Mouse (Mus musculus): ENCODE results near the gene Ltbr. TPM values are rescaled to one million over a fixed set of nuclear protein-coding genes. Genes with fewer than 3 reads are reported as not detected.

The Ltbr gene
- 8.7 and 14.3 TPM in 2 replicates for total RNA-seq (2012; rRNA removed)

- in situ Hi-C loops (cut with MboI; ENCODE audit: low sequenced_read_pairs in 2 of 2, unreplicated experiment in 2 of 2) = no loop called here
- Histone ChIP-seq H3K4me3 (ENCODE audit: insufficient read depth in 1 of 2, low read depth in 1 of 2, low read length in 2 of 2, poor library complexity in 1 of 2, severe bottlenecking in 1 of 2) (peak within 1 kb of the TSS; percentile 55 to 60), H3K4me1 (ENCODE audit: control insufficient read depth in 2 of 2, insufficient read depth in 2 of 2, low read length in 2 of 2, poor library complexity in 1 of 2) (peaks cover 0 to 18% of the 10 kb centered on the region in 2 experiments; a peak in 2 of 4 replicates), H3K9me3 (ENCODE audit: control insufficient read depth, insufficient read depth, low read depth, low read length) (no peaks in the 10 kb centered on the region), H3K27ac (ENCODE audit: insufficient read depth, low read depth, low read length, poor library complexity, severe bottlenecking) (no peak within 1 kb of the TSS), H3K36me3 (ENCODE audit: control insufficient read depth, insufficient read depth, low read length, poor library complexity, severe bottlenecking) (no peaks in the 10 kb centered on the region), H3K9ac (ENCODE audit: insufficient read depth, low read depth, low read length, poor library complexity, severe bottlenecking) (peak within 1 kb of the TSS; percentile 51)
- TF ChIP-seq CHD2 (IDR thresholded peaks at IDR 0.05; ENCODE audit: low read depth, low read length) = no peak
- no peak for TF ChIP-seq HCFC1 (IDR thresholded peaks at IDR 0.05; ENCODE audit: borderline replicate concordance, insufficient read depth, low read length)
- TF ChIP-seq MAFK (IDR thresholded peaks at IDR 0.05; ENCODE audit: insufficient read depth, low read depth, low read length) = no peak
- no peak for TF ChIP-seq ZNF384 (IDR thresholded peaks at IDR 0.05; ENCODE audit: low read depth, low read length)
- DNase-seq (ENCODE audit: low read depth, low spot score) = no peak
Measured at GRCm38 (mm10) chr6:125313546-125314230, at the start of gene Ltbr. Ltbr (minus strand) TSS chr6:125313885.

- no peak for DNase-seq (ENCODE audit: low read depth, low spot score)
- Histone ChIP-seq H3K36me3 (ENCODE audit: control insufficient read depth, insufficient read depth, low read length, poor library complexity, severe bottlenecking) (peaks cover 12% of the 10 kb centered on the region; the same call in 1 of the 2 replicates), H3K4me1 (ENCODE audit: control insufficient read depth in 2 of 2, insufficient read depth in 2 of 2, low read length in 2 of 2, poor library complexity in 1 of 2) (peaks cover 12 to 35% of the 10 kb centered on the region in 2 experiments; a peak in 3 of 4 replicates), H3K9me3 (ENCODE audit: control insufficient read depth, insufficient read depth, low read depth, low read length) (no peaks in the 10 kb centered on the region), H3K27ac (ENCODE audit: insufficient read depth, low read depth, low read length, poor library complexity, severe bottlenecking) (no peak overlapping the region), H3K4me3 (ENCODE audit: insufficient read depth in 1 of 2, low read depth in 1 of 2, low read length in 2 of 2, poor library complexity in 1 of 2, severe bottlenecking in 1 of 2) (peak overlapping the region; percentile 16 to 24; a peak in 3 of 4 replicates), H3K9ac (ENCODE audit: insufficient read depth, low read depth, low read length, poor library complexity, severe bottlenecking) (no peak overlapping the region)
- in situ Hi-C loops (cut with MboI; ENCODE audit: low sequenced_read_pairs in 2 of 2, unreplicated experiment in 2 of 2) = loop anchor here (5.0 to 10.0 kb wide), 2 partner anchors 62 to 239 kb away; no protein-coding TSS in a partner anchor
- TF ChIP-seq ZC3H11A (IDR thresholded peaks at IDR 0.05; ENCODE audit: borderline replicate concordance, low read depth, low read length) (no peak), CHD2 (IDR thresholded peaks at IDR 0.05; ENCODE audit: low read depth, low read length) (no peak), HCFC1 (IDR thresholded peaks at IDR 0.05; ENCODE audit: borderline replicate concordance, insufficient read depth, low read length) (no peak), MAFK (IDR thresholded peaks at IDR 0.05; ENCODE audit: insufficient read depth, low read depth, low read length) (no peak)
Measured at GRCm38 (mm10) chr6:125363021-125363420, 49.3 kb upstream of the Ltbr start.

DNA sequence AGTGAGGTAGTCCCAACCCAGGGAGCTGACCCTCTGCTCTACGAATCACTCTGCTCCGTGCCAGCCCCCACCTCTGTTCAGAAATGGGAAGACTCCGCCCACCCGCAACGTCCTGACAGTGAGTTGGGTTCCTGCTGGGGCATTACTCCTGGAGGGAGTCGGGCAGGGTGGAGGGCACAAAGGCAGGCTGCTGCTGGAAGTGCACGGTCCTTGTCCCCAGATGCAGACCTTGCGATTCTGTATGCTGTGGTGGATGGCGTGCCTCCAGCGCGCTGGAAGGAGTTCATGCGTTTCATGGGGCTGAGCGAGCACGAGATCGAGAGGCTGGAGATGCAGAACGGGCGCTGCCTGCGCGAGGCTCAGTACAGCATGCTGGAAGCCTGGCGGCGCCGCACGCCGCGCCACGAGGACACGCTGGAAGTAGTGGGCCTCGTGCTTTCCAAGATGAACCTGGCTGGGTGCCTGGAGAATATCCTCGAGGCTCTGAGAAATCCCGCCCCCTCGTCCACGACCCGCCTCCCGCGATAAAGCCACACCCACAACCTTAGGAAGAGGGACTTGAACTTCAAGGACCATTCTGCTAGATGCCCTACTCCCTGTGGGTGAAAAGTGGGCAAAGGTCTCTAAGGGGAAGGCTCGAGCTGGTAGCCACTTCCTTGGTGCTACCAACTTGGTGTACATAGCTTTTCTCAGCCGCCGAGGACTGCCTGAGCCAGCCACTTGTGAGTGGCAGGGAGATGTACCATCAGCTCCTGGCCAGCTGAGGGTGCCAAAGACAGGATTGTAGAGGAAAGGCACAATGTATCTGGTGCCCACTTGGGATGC is 48.0 kb upstream of the Ltbr start:
- peaks cover 17% of the 10 kb centered on the region; the same call in 1 of the 2 replicates for H3K36me3 ChIP-seq (ENCODE audit: control insufficient read depth, insufficient read depth, low read length, poor library complexity, severe bottlenecking)
- H3K9ac ChIP-seq (ENCODE audit: insufficient read depth, low read depth, low read length, poor library complexity, severe bottlenecking) = no peak overlapping the region
- peak overlapping the region; percentile 16 to 52; a peak in 3 of 4 replicates for H3K4me3 ChIP-seq (ENCODE audit: insufficient read depth in 1 of 2, low read depth in 1 of 2, low read length in 2 of 2, poor library complexity in 1 of 2, severe bottlenecking in 1 of 2)
- in situ Hi-C loops (cut with MboI; ENCODE audit: low sequenced_read_pairs in 2 of 2, unreplicated experiment in 2 of 2) = loop anchor here (5.0 to 10.0 kb wide), 2 partner anchors 63 to 241 kb away; no protein-coding TSS in a partner anchor
- DNase-seq (ENCODE audit: low read depth, low spot score) = no peak
- TF ChIP-seq CHD2 (IDR thresholded peaks at IDR 0.05; ENCODE audit: low read depth, low read length) = no peak
- no peak overlapping the region for H3K27ac ChIP-seq (ENCODE audit: insufficient read depth, low read depth, low read length, poor library complexity, severe bottlenecking)
- no peaks in the 10 kb centered on the region for H3K9me3 ChIP-seq (ENCODE audit: control insufficient read depth, insufficient read depth, low read depth, low read length)
- H3K4me1 ChIP-seq (ENCODE audit: control insufficient read depth in 2 of 2, insufficient read depth in 2 of 2, low read length in 2 of 2, poor library complexity in 1 of 2) = peaks cover 12 to 37% of the 10 kb centered on the region in 2 experiments; a peak in 3 of 4 replicates

- Histone ChIP-seq H3K4me3 (ENCODE audit: insufficient read depth in 1 of 2, low read depth in 1 of 2, low read length in 2 of 2, poor library complexity in 1 of 2, severe bottlenecking in 1 of 2) (no peak overlapping the region), H3K4me1 (ENCODE audit: control insufficient read depth in 2 of 2, insufficient read depth in 2 of 2, low read length in 2 of 2, poor library complexity in 1 of 2) (peaks cover 12 to 42% of the 10 kb centered on the region in 2 experiments; a peak in 3 of 4 replicates), H3K9ac (ENCODE audit: insufficient read depth, low read depth, low read length, poor library complexity, severe bottlenecking) (no peak overlapping the region), H3K36me3 (ENCODE audit: control insufficient read depth, insufficient read depth, low read length, poor library complexity, severe bottlenecking) (peaks cover 17% of the 10 kb centered on the region; the same call in 1 of the 2 replicates), H3K27ac (ENCODE audit: insufficient read depth, low read depth, low read length, poor library complexity, severe bottlenecking) (no peak overlapping the region), H3K9me3 (ENCODE audit: control insufficient read depth, insufficient read depth, low read depth, low read length) (no peaks in the 10 kb centered on the region)
- in situ Hi-C loops (cut with MboI; ENCODE audit: low sequenced_read_pairs in 2 of 2, unreplicated experiment in 2 of 2) = loop anchor here (5.0 to 10.0 kb wide), 2 partner anchors 64 to 241 kb away; no protein-coding TSS in a partner anchor
- TF ChIP-seq ZNF384 (IDR thresholded peaks at IDR 0.05; ENCODE audit: low read depth, low read length) (no peak), ZC3H11A (IDR thresholded peaks at IDR 0.05; ENCODE audit: borderline replicate concordance, low read depth, low read length) (no peak), HCFC1 (IDR thresholded peaks at IDR 0.05; ENCODE audit: borderline replicate concordance, insufficient read depth, low read length) (no peak), CHD2 (IDR thresholded peaks at IDR 0.05; ENCODE audit: low read depth, low read length) (no peak), MAFK (IDR thresholded peaks at IDR 0.05; ENCODE audit: insufficient read depth, low read depth, low read length) (no peak)
- DNase-seq (ENCODE audit: low read depth, low spot score) = no peak
Measured at GRCm38 (mm10) chr6:125360846-125361245, 47.2 kb upstream of the Ltbr start.

Data from ES-E14 (cell line).